Mouse (Mus musculus) liver, embryonic 16.5 days (tissue): ENCODE data around the gene Dctn5. TPM values are rescaled to one million over a fixed set of nuclear protein-coding genes. Genes with fewer than 3 reads are reported as not detected.
"Not testable (repeated sequence)": the region's sequence is repeated elsewhere in the genome, so short reads cannot be mapped to it uniquely, and the experiment has no call there.

Experiments used
- ATAC-seq: fragments of 200-750 bp; cut with Nextera tagmentation; 2 replicates; pipeline ENCODE4 v1.8.0; 2017; ENCODE audit warnings: low read depth, mild to moderate bottlenecking, moderate number of reproducible peaks, moderate library complexity
- H3K27ac ChIP-seq: fragments of 300-500 bp; sonication (generic); 2 replicates; pipeline ENCODE4 v1.5.1; 2014; ENCODE audit warnings: mild to moderate bottlenecking, low read length
- H3K27me3 ChIP-seq: fragments of 300-500 bp; sonication (generic); 2 replicates; pipeline ENCODE4 v1.6.1; 2014; ENCODE audit warnings: low read depth, low read length, mixed read lengths; ENCODE audit not compliant: control insufficient read depth, insufficient read depth
- H3K36me3 ChIP-seq: fragments of 300-500 bp; sonication (generic); 2 replicates; pipeline ENCODE4 v1.6.1; 2014; ENCODE audit warnings: mild to moderate bottlenecking; ENCODE audit not compliant: control insufficient read depth, insufficient read depth
- H3K4me1 ChIP-seq: fragments of 300-500 bp; sonication (generic); 2 replicates; pipeline ENCODE4 v1.6.1; 2014; ENCODE audit warnings: low read depth, low read length, mixed read lengths; ENCODE audit not compliant: control insufficient read depth
- H3K4me2 ChIP-seq: fragments of 300-500 bp; sonication (generic); 2 replicates; pipeline ENCODE4 v1.6.1; 2014; ENCODE audit warnings: low read depth, low read length, mixed read lengths
- H3K4me3 ChIP-seq: fragments of 300-500 bp; sonication (generic); 2 replicates; pipeline ENCODE4 v1.5.1; 2014; ENCODE audit warnings: low read depth, mild to moderate bottlenecking, low read length
- H3K9ac ChIP-seq: fragments of 300-500 bp; sonication (generic); 2 replicates; pipeline ENCODE4 v1.6.1; 2014; ENCODE audit warnings: low read depth, low read length
- H3K9me3 ChIP-seq: fragments of 300-500 bp; sonication (generic); replicated peaks from 2 replicates; pipeline ENCODE4 v1.6.1; 2016; ENCODE audit warnings: low read length; ENCODE audit not compliant: control insufficient read depth
- WGBS: fragments of 180-500 bp; shearing (Covaris S2); extraction: QIAGEN DNeasy Blood & Tissue Kit; methylation state at CpG from one replicate; pipeline ENCODE4 v1.1.7; 2014; ENCODE audit not compliant: insufficient replicate concordance; 5-methylcytosine and 5-hydroxymethylcytosine counted together
- polyA plus RNA-seq: library from polyadenylated mRNA; unstranded; fragments of >200 nt; fragmentation: Nextera tagmentation; extraction: Ambion mirVana; gene quantifications from 2 replicates; pipeline ENCODE4 v1.2.1, GENCODE M21; 2015

Dctn5 gene
- polyA plus RNA-seq, result 44.8 and 45.5 TPM in 2 replicates

- H3K36me3 ChIP-seq, result peaks cover 19% of the 10 kb centered on the region
- H3K27me3 ChIP-seq, result no peaks in the 10 kb centered on the region
- peak within 1 kb of the TSS; percentile 88 for H3K27ac ChIP-seq
- peak within 1 kb of the TSS; percentile 76 for H3K4me2 ChIP-seq
- H3K9ac ChIP-seq, result peak within 1 kb of the TSS; percentile 96
- H3K4me1 ChIP-seq, result peaks cover 13% of the 10 kb centered on the region
- H3K4me3 ChIP-seq, result peak within 1 kb of the TSS; percentile 99
- peak; percentile 99 for ATAC-seq
- no peaks in the 10 kb centered on the region for H3K9me3 ChIP-seq
- WGBS, result 0% methylated on average over 54 of the region's 54 CpGs
Measured at GRCm38 (mm10) chr7:122132497-122133337, at the start of gene Dctn5, which contains the start of gene Palb2. Gene Dctn5, plus strand, starts transcription at chr7:122133041. Gene Palb2, minus strand, starts transcription at chr7:122132985.

- 84% methylated on average over 11 of the region's 11 CpGs for WGBS
- Histone ChIP-seq H3K27ac (no peak overlapping the region), H3K9me3 (no peaks in the 10 kb centered on the region), H3K27me3 (no peaks in the 10 kb centered on the region), H3K4me1 (no peaks in the 10 kb centered on the region), H3K4me2 (no peak overlapping the region), H3K36me3 (peaks cover 39% of the 10 kb centered on the region), H3K4me3 (no peak overlapping the region), H3K9ac (no peak overlapping the region)
- ATAC-seq, result no peak
Measured at GRCm38 (mm10) chr7:122087195-122087982, 45.5 kb upstream of the Dctn5 start.

GRCm38 (mm10) chr7:122094564-122095330 lies 38.1 kb upstream of the Dctn5 start:
- no peak overlapping the region for H3K27ac ChIP-seq
- H3K36me3 ChIP-seq, result peaks cover 52% of the 10 kb centered on the region
- no peaks in the 10 kb centered on the region for H3K9me3 ChIP-seq
- H3K4me2 ChIP-seq, result no peak overlapping the region
- H3K27me3 ChIP-seq, result no peaks in the 10 kb centered on the region
- H3K4me3 ChIP-seq, result no peak overlapping the region
- H3K4me1 ChIP-seq, result peaks cover 4% of the 10 kb centered on the region
- ATAC-seq, result no peak
- WGBS, result 79% methylated on average over 2 of the region's 2 CpGs
- no peak overlapping the region for H3K9ac ChIP-seq

GRCm38 (mm10) chr7:122098009-122098408 lies 34.8 kb upstream of the Dctn5 start:
- H3K27me3 ChIP-seq, result no peaks in the 10 kb centered on the region
- H3K4me2 ChIP-seq, result no peak overlapping the region
- H3K27ac ChIP-seq, result no peak overlapping the region
- H3K9me3 ChIP-seq, result no peaks in the 10 kb centered on the region
- ATAC-seq, result no peak
- H3K4me1 ChIP-seq, result peaks cover 19% of the 10 kb centered on the region
- H3K4me3 ChIP-seq, result no peak overlapping the region
- H3K9ac ChIP-seq, result no peak overlapping the region
- 74% methylated on average over 3 of the region's 3 CpGs for WGBS
- H3K36me3 ChIP-seq, result peaks cover 27% of the 10 kb centered on the region

GRCm38 (mm10) chr7:122099222-122099621 lies 33.6 kb upstream of the Dctn5 start:
- H3K4me2 ChIP-seq, result no peak overlapping the region
- H3K27ac ChIP-seq, result no peak overlapping the region
- H3K9me3 ChIP-seq, result no peaks in the 10 kb centered on the region
- peaks cover 19% of the 10 kb centered on the region for H3K4me1 ChIP-seq
- ATAC-seq, result no peak
- H3K36me3 ChIP-seq, result peaks cover 21% of the 10 kb centered on the region
- 47% methylated on average over 4 of the region's 4 CpGs for WGBS
- no peaks in the 10 kb centered on the region for H3K27me3 ChIP-seq
- no peak overlapping the region for H3K9ac ChIP-seq
- no peak overlapping the region for H3K4me3 ChIP-seq

GRCm38 (mm10) chr7:122101014-122101746 lies 31.7 kb upstream of the Dctn5 start:
- H3K27me3 ChIP-seq, H3K9me3 ChIP-seq, H3K36me3 ChIP-seq: not testable (repeated sequence)
- H3K27ac ChIP-seq, result peak overlapping the region; percentile 64; the same call in 1 of the 2 replicates
- WGBS, result 3% methylated on average over 25 of the region's 28 CpGs
- ATAC-seq, result peak; percentile 62
- H3K4me2 ChIP-seq, result peak overlapping the region; percentile 91
- peaks cover 19% of the 10 kb centered on the region for H3K4me1 ChIP-seq
- peak overlapping the region; percentile 89 for H3K9ac ChIP-seq
- H3K4me3 ChIP-seq, result peak overlapping the region; percentile 83

GRCm38 (mm10) chr7:122101747-122102244 lies 31.0 kb upstream of the Dctn5 start, which contains the start of gene Ndufab1:
Gene Ndufab1, minus strand, starts transcription at chr7:122101886.
- ATAC-seq, result peak; percentile 100
- WGBS, result under 1% methylated on average over 40 of the region's 43 CpGs
- Histone ChIP-seq H3K4me3 (peak within 1 kb of the TSS; percentile 83), H3K4me2 (peak within 1 kb of the TSS; percentile 91), H3K36me3 (no peaks in the 10 kb centered on the region; the same call in 1 of the 2 replicates), H3K27me3 (no peaks in the 10 kb centered on the region), H3K9me3 (no peaks in the 10 kb centered on the region), H3K4me1 (peaks cover 19% of the 10 kb centered on the region), H3K9ac (peak within 1 kb of the TSS; percentile 89), H3K27ac (peak within 1 kb of the TSS; percentile 64; the same call in 1 of the 2 replicates)

- ATAC-seq, result no peak
- no peak overlapping the region for H3K4me3 ChIP-seq
- peaks cover 23% of the 10 kb centered on the region for H3K36me3 ChIP-seq
- H3K9ac ChIP-seq, result no peak overlapping the region
- H3K27me3 ChIP-seq, result no peaks in the 10 kb centered on the region
- H3K9me3 ChIP-seq, result no peaks in the 10 kb centered on the region
- H3K4me1 ChIP-seq, result no peaks in the 10 kb centered on the region
- H3K4me2 ChIP-seq, result no peak overlapping the region
- WGBS, result 80% methylated on average over 6 of the region's 6 CpGs
- no peak overlapping the region for H3K27ac ChIP-seq
Measured at GRCm38 (mm10) chr7:122108206-122108605, 24.6 kb upstream of the Dctn5 start.
